Mouse (Mus musculus): Measurements from ENCODE around the gene Shisal2a. TPM values are rescaled to one million over a fixed set of nuclear protein-coding genes. Genes with fewer than 3 reads are reported as not detected.

Gene Shisal2a
- polyA plus RNA-seq, 1 experiment = 1.4 TPM

DNA sequence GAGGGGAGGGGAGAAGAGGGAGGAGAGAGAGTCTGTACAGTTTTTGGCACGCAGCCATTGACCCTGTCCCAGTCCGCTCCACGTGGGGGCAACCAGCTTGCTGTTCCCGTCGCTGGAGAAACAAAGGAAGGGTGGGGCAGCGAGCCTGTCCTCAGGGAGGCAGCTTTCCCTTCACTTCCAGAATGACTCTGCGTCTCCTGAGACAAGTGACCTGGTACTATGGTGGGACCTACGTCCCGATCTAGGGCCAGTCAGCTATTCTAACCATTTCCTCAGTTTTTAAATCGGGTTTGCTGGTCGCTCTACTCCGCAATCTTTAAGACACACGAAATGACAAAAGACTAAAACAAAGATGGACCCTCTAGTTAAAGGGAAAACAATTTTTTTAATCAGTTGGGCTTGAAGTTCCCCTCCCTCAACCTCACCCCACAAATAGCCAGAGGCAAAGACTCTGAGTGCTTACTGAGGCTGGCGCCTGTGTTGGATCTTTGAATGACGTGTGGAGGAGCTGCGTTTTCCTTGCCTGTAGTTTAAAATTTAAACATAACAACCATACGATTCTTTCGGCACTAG lies 4.6 kb upstream of the Shisal2a start:
- Histone ChIP-seq H3K27me3 (ENCODE audit: control insufficient read depth, insufficient read depth, low read length, poor library complexity, severe bottlenecking) (no peaks in the 10 kb centered on the region), H3K4me3 (ENCODE audit: low read depth, low read length) (peak overlapping the region; percentile 17), H3K9me3 (replicated peaks; ENCODE audit: control insufficient read depth, insufficient read depth, low read length, poor library complexity, severe bottlenecking) (no peaks in the 10 kb centered on the region), H3K4me1 (ENCODE audit: control insufficient read depth, insufficient read depth, low read length) (peaks cover 8% of the 10 kb centered on the region), H3K36me3 (ENCODE audit: control insufficient read depth, insufficient read depth, low read length, poor library complexity, severe bottlenecking) (no peaks in the 10 kb centered on the region), H3K27ac (ENCODE audit: insufficient read depth, low read length) (peak overlapping the region; percentile 76), H3K9ac (ENCODE audit: low read depth, poor library complexity, severe bottlenecking) (peak overlapping the region; percentile 21; the same call in 1 of the 2 replicates)
- TF ChIP-seq EP300 (IDR thresholded peaks at IDR 0.05; ENCODE audit: insufficient read depth, low read depth, low read length) (peak; percentile 84; the same call in 1 of the 2 replicates), POLR2A (IDR thresholded peaks at IDR 0.05; ENCODE audit: insufficient read depth, low read length) (no peak)

- Histone ChIP-seq H3K4me3 (ENCODE audit: low read depth, low read length) (no peak overlapping the region), H3K9ac (ENCODE audit: low read depth, poor library complexity, severe bottlenecking) (no peak overlapping the region), H3K27ac (ENCODE audit: insufficient read depth, low read length) (peak overlapping the region; percentile 63; the same call in 1 of the 2 replicates), H3K4me1 (ENCODE audit: control insufficient read depth, insufficient read depth, low read length) (peaks cover 8% of the 10 kb centered on the region), H3K27me3 (ENCODE audit: control insufficient read depth, insufficient read depth, low read length, poor library complexity, severe bottlenecking) (no peaks in the 10 kb centered on the region), H3K9me3 (replicated peaks; ENCODE audit: control insufficient read depth, insufficient read depth, low read length, poor library complexity, severe bottlenecking) (no peaks in the 10 kb centered on the region), H3K36me3 (ENCODE audit: control insufficient read depth, insufficient read depth, low read length, poor library complexity, severe bottlenecking) (no peaks in the 10 kb centered on the region)
- TF ChIP-seq EP300 (IDR thresholded peaks at IDR 0.05; ENCODE audit: insufficient read depth, low read depth, low read length) (0 out of 2 replicates have a peak, but pooled peaks have one; percentile 20), POLR2A (IDR thresholded peaks at IDR 0.05; ENCODE audit: insufficient read depth, low read length) (no peak)
Observed at GRCm38 (mm10) chr4:108387106-108387505, 4.0 kb upstream of the Shisal2a start.

DNA sequence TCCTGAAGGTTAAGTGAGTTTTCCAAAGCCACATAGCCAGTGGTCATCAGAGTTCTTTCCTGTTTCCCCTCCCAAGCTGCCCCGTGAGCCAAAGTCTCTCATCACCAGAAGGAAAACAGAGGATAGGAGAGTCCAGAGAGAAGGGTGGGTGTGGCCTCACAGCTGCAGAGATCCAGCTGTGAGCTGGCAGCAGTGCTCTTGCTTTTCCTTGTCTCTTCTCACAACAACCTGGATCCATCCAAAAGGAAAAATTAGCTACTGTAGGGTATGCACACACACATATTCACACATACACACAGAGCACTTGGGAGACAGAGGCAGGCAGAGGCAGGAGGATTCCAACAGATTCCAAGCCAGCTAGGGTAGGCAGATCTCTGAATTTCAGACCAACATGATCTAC lies 2.9 kb upstream of the Shisal2a start:
- Histone ChIP-seq H3K9ac (ENCODE audit: low read depth, poor library complexity, severe bottlenecking) (no peak overlapping the region), H3K4me3 (ENCODE audit: low read depth, low read length) (no peak overlapping the region), H3K27me3 (ENCODE audit: control insufficient read depth, insufficient read depth, low read length, poor library complexity, severe bottlenecking) (no peaks in the 10 kb centered on the region), H3K9me3 (replicated peaks; ENCODE audit: control insufficient read depth, insufficient read depth, low read length, poor library complexity, severe bottlenecking) (no peaks in the 10 kb centered on the region), H3K4me1 (ENCODE audit: control insufficient read depth, insufficient read depth, low read length) (peaks cover 7% of the 10 kb centered on the region), H3K36me3 (ENCODE audit: control insufficient read depth, insufficient read depth, low read length, poor library complexity, severe bottlenecking) (no peaks in the 10 kb centered on the region), H3K27ac (ENCODE audit: insufficient read depth, low read length) (peak overlapping the region; percentile 15; the same call in 1 of the 2 replicates)
- no peak for TF ChIP-seq POLR2A (IDR thresholded peaks at IDR 0.05; ENCODE audit: insufficient read depth, low read length)
- 0 out of 2 replicates have a peak, but pooled peaks have one; percentile 41 for TF ChIP-seq EP300 (IDR thresholded peaks at IDR 0.05; ENCODE audit: insufficient read depth, low read depth, low read length)
- no peak for TF ChIP-seq CTCF (IDR thresholded peaks at IDR 0.05; ENCODE audit: low read depth, low read length)

DNA sequence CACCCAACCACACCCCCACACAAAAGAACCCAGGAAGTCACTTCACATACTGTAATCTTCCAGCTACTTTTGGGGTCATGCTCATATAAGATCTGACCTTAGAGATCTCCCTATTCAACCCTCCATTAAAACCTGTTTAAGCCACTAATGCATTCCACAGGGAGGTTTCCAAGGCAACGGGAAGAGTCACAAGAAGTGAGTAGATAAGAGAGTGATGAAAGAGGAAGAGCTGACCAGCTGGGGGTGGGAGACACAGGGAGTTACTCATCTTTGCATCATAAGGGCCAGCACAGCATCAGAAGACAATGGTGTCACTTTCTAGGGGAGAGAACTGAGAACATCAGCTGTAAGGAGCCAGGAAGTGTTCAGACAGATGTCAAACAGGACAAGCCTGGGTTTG lies 3.0 kb downstream of the Shisal2a start:
- H3K4me1 ChIP-seq (ENCODE audit: control insufficient read depth, insufficient read depth, low read length) = peaks cover 9% of the 10 kb centered on the region
- no peaks in the 10 kb centered on the region for H3K36me3 ChIP-seq (ENCODE audit: control insufficient read depth, insufficient read depth, low read length, poor library complexity, severe bottlenecking)
- TF ChIP-seq POLR2A (IDR thresholded peaks at IDR 0.05; ENCODE audit: insufficient read depth, low read length) (no peak), EP300 (IDR thresholded peaks at IDR 0.05; ENCODE audit: insufficient read depth, low read depth, low read length) (no peak)
- no peaks in the 10 kb centered on the region for H3K27me3 ChIP-seq (ENCODE audit: control insufficient read depth, insufficient read depth, low read length, poor library complexity, severe bottlenecking)
- no peaks in the 10 kb centered on the region for H3K9me3 ChIP-seq (replicated peaks; ENCODE audit: control insufficient read depth, insufficient read depth, low read length, poor library complexity, severe bottlenecking)
- no peak overlapping the region for H3K4me3 ChIP-seq (ENCODE audit: low read depth, low read length)
- no peak overlapping the region for H3K9ac ChIP-seq (ENCODE audit: low read depth, poor library complexity, severe bottlenecking)
- H3K27ac ChIP-seq (ENCODE audit: insufficient read depth, low read length) = peak overlapping the region; percentile 65; the same call in 1 of the 2 replicates

GRCm38 (mm10) chr4:108379476-108379875 lies 3.7 kb downstream of the Shisal2a start:
- Histone ChIP-seq H3K9me3 (replicated peaks; ENCODE audit: control insufficient read depth, insufficient read depth, low read length, poor library complexity, severe bottlenecking) (no peaks in the 10 kb centered on the region), H3K4me1 (ENCODE audit: control insufficient read depth, insufficient read depth, low read length) (peaks cover 9% of the 10 kb centered on the region), H3K27ac (ENCODE audit: insufficient read depth, low read length) (peak overlapping the region; percentile 4; the same call in 1 of the 2 replicates), H3K4me3 (ENCODE audit: low read depth, low read length) (no peak overlapping the region), H3K36me3 (ENCODE audit: control insufficient read depth, insufficient read depth, low read length, poor library complexity, severe bottlenecking) (no peaks in the 10 kb centered on the region), H3K27me3 (ENCODE audit: control insufficient read depth, insufficient read depth, low read length, poor library complexity, severe bottlenecking) (no peaks in the 10 kb centered on the region), H3K9ac (ENCODE audit: low read depth, poor library complexity, severe bottlenecking) (no peak overlapping the region)
- TF ChIP-seq POLR2A (IDR thresholded peaks at IDR 0.05; ENCODE audit: insufficient read depth, low read length) (no peak), EP300 (IDR thresholded peaks at IDR 0.05; ENCODE audit: insufficient read depth, low read depth, low read length) (no peak), CTCF (IDR thresholded peaks at IDR 0.05; ENCODE audit: low read depth, low read length) (no peak)

GRCm38 (mm10) chr4:108372166-108372565 lies 11.0 kb downstream of the Shisal2a start:
- no peaks in the 10 kb centered on the region for H3K9me3 ChIP-seq (replicated peaks; ENCODE audit: control insufficient read depth, insufficient read depth, low read length, poor library complexity, severe bottlenecking)
- H3K4me3 ChIP-seq (ENCODE audit: low read depth, low read length) = no peak overlapping the region
- H3K4me1 ChIP-seq (ENCODE audit: control insufficient read depth, insufficient read depth, low read length) = peaks cover 2% of the 10 kb centered on the region
- H3K36me3 ChIP-seq (ENCODE audit: control insufficient read depth, insufficient read depth, low read length, poor library complexity, severe bottlenecking) = no peaks in the 10 kb centered on the region
- H3K9ac ChIP-seq (ENCODE audit: low read depth, poor library complexity, severe bottlenecking) = no peak overlapping the region
- H3K27ac ChIP-seq (ENCODE audit: insufficient read depth, low read length) = no peak overlapping the region
- TF ChIP-seq EP300 (IDR thresholded peaks at IDR 0.05; ENCODE audit: insufficient read depth, low read depth, low read length) = no peak
- H3K27me3 ChIP-seq (ENCODE audit: control insufficient read depth, insufficient read depth, low read length, poor library complexity, severe bottlenecking) = no peaks in the 10 kb centered on the region

Data from ES-Bruce4 (cell line).